Mouse (Mus musculus) heart, embryonic 16.5 days (tissue): Measurements from ENCODE around the gene Syt1. TPM values are rescaled to one million over a fixed set of nuclear protein-coding genes. Genes with fewer than 3 reads are reported as not detected.

Experiments
- ATAC-seq: fragments of 200-750 bp; cut with Nextera tagmentation; replicated peaks from 2 replicates; pipeline ENCODE4 v1.8.0; 2017; ENCODE audit warnings: moderate number of reproducible peaks; ENCODE audit not compliant: insufficient read depth, low FRiP score; ENCODE audit errors: extremely low read depth
- H3K27ac ChIP-seq: fragments of 300-500 bp; sonication (generic); 2 replicates; pipeline ENCODE4 v1.5.1; 2014; ENCODE audit warnings: mild to moderate bottlenecking, low read length, control low read depth, moderate library complexity
- H3K27me3 ChIP-seq: fragments of 300-500 bp; sonication (generic); 2 replicates; pipeline ENCODE4 v1.6.1; 2014; ENCODE audit warnings: low read length, mixed read lengths; ENCODE audit not compliant: control insufficient read depth, insufficient read depth
- H3K36me3 ChIP-seq: fragments of 300-500 bp; sonication (generic); 2 replicates; pipeline ENCODE4 v1.6.1; 2014; ENCODE audit not compliant: control insufficient read depth, insufficient read depth
- H3K4me1 ChIP-seq: fragments of 300-500 bp; sonication (generic); 2 replicates; pipeline ENCODE4 v1.6.1; 2014; ENCODE audit warnings: low read length, mixed read lengths; ENCODE audit not compliant: control insufficient read depth, insufficient read depth
- H3K4me2 ChIP-seq: fragments of 300-500 bp; sonication (generic); 2 replicates; pipeline ENCODE4 v1.6.1; 2014; ENCODE audit warnings: low read depth, mild to moderate bottlenecking, control low read depth, low read length
- H3K4me3 ChIP-seq: fragments of 300-500 bp; sonication (generic); 2 replicates; pipeline ENCODE4 v1.5.1; 2014; ENCODE audit warnings: mild to moderate bottlenecking, control low read depth, low read length
- H3K9ac ChIP-seq: fragments of 300-500 bp; sonication (generic); 2 replicates; pipeline ENCODE4 v1.6.1; 2014; ENCODE audit warnings: low read length, control low read depth
- H3K9me3 ChIP-seq: fragments of 300-500 bp; sonication (generic); replicated peaks from 2 replicates; pipeline ENCODE4 v1.6.1; 2016; ENCODE audit warnings: low read length; ENCODE audit not compliant: control insufficient read depth
- WGBS: fragments of 180-500 bp; shearing (Covaris S2); extraction: QIAGEN DNeasy Blood & Tissue Kit; methylation state at CpG from one replicate; pipeline ENCODE4 v1.1.7; 2014; 5-methylcytosine and 5-hydroxymethylcytosine counted together
- polyA plus RNA-seq: library from polyadenylated mRNA; unstranded; fragments of >200 nt; fragmentation: Nextera tagmentation; extraction: Ambion mirVana; gene quantifications from 2 replicates; pipeline ENCODE4 v1.2.1, GENCODE M21; 2015

The Syt1 gene
- polyA plus RNA-seq, 1 experiment from 2014 or later, result 0.91 TPM

GRCm38 (mm10) chr10:108765564-108765963 lies 245.2 kb downstream of the Syt1 start:
- ATAC-seq, result no peak
- no peaks in the 10 kb centered on the region for H3K4me1 ChIP-seq
- H3K4me3 ChIP-seq, result no peak overlapping the region
- no peak overlapping the region for H3K4me2 ChIP-seq
- H3K9ac ChIP-seq, result no peak overlapping the region
- no peaks in the 10 kb centered on the region for H3K9me3 ChIP-seq
- H3K27me3 ChIP-seq, result no peaks in the 10 kb centered on the region
- H3K36me3 ChIP-seq, result no peaks in the 10 kb centered on the region
- no peak overlapping the region for H3K27ac ChIP-seq

GRCm38 (mm10) chr10:108763722-108764121 lies 247.1 kb downstream of the Syt1 start:
- no peaks in the 10 kb centered on the region for H3K4me1 ChIP-seq
- H3K9me3 ChIP-seq, result no peaks in the 10 kb centered on the region
- H3K4me2 ChIP-seq, result no peak overlapping the region
- WGBS, result 79% methylated on average over 6 of the region's 6 CpGs
- H3K4me3 ChIP-seq, result no peak overlapping the region
- H3K9ac ChIP-seq, result no peak overlapping the region
- H3K36me3 ChIP-seq, result no peaks in the 10 kb centered on the region
- no peaks in the 10 kb centered on the region for H3K27me3 ChIP-seq
- H3K27ac ChIP-seq, result no peak overlapping the region
- ATAC-seq, result no peak

- Histone ChIP-seq H3K27me3 (no peaks in the 10 kb centered on the region), H3K9me3 (no peaks in the 10 kb centered on the region), H3K36me3 (no peaks in the 10 kb centered on the region), H3K4me1 (no peaks in the 10 kb centered on the region), H3K4me3 (no peak overlapping the region), H3K4me2 (no peak overlapping the region), H3K9ac (no peak overlapping the region), H3K27ac (no peak overlapping the region)
- 87% methylated on average over 2 of the region's 2 CpGs for WGBS
- ATAC-seq, result no peak
Measured at GRCm38 (mm10) chr10:108753304-108753703, 257.5 kb downstream of the Syt1 start.

GRCm38 (mm10) chr10:108743759-108744158 lies 267.0 kb downstream of the Syt1 start:
- 70% methylated on average over 2 of the region's 2 CpGs for WGBS
- ATAC-seq, result no peak
- no peak overlapping the region for H3K27ac ChIP-seq

GRCm38 (mm10) chr10:108733982-108734381 lies 276.8 kb downstream of the Syt1 start:
- Histone ChIP-seq H3K9me3 (peaks cover 4% of the 10 kb centered on the region; the same call in 1 of the 2 replicates), H3K9ac (no peak overlapping the region), H3K27me3 (no peaks in the 10 kb centered on the region), H3K4me1 (no peaks in the 10 kb centered on the region), H3K36me3 (no peaks in the 10 kb centered on the region), H3K4me3 (no peak overlapping the region), H3K4me2 (no peak overlapping the region), H3K27ac (no peak overlapping the region)
- ATAC-seq, result no peak
- WGBS, result 50% methylated on average over 2 of the region's 2 CpGs

More at GRCm38 (mm10) chr10:108743759-108744158, 267.0 kb downstream of the Syt1 start:
- no peaks in the 10 kb centered on the region for H3K27me3 ChIP-seq
- no peak overlapping the region for H3K4me3 ChIP-seq
- no peaks in the 10 kb centered on the region for H3K36me3 ChIP-seq
- H3K9ac ChIP-seq, result no peak overlapping the region
- H3K4me1 ChIP-seq, result no peaks in the 10 kb centered on the region
- no peak overlapping the region for H3K4me2 ChIP-seq
- H3K9me3 ChIP-seq, result no peaks in the 10 kb centered on the region

GRCm38 (mm10) chr10:108728961-108729360 lies 281.8 kb downstream of the Syt1 start:
- no peak for ATAC-seq
- no peak overlapping the region for H3K27ac ChIP-seq
- 80% methylated on average over 8 of the region's 8 CpGs for WGBS
- no peak overlapping the region for H3K4me3 ChIP-seq
- H3K4me1 ChIP-seq, result no peaks in the 10 kb centered on the region
- peaks cover 4% of the 10 kb centered on the region; the same call in 1 of the 2 replicates for H3K9me3 ChIP-seq
- H3K9ac ChIP-seq, result no peak overlapping the region
- H3K36me3 ChIP-seq, result no peaks in the 10 kb centered on the region
- H3K4me2 ChIP-seq, result no peak overlapping the region
- H3K27me3 ChIP-seq, result no peaks in the 10 kb centered on the region

GRCm38 (mm10) chr10:108726391-108726790 lies 284.4 kb downstream of the Syt1 start:
- Histone ChIP-seq H3K36me3 (no peaks in the 10 kb centered on the region), H3K27me3 (no peaks in the 10 kb centered on the region), H3K4me2 (no peak overlapping the region), H3K4me3 (no peak overlapping the region), H3K9me3 (no peaks in the 10 kb centered on the region), H3K4me1 (no peaks in the 10 kb centered on the region), H3K27ac (no peak overlapping the region), H3K9ac (no peak overlapping the region)
- WGBS, result 83% methylated on average over 4 of the region's 4 CpGs
- ATAC-seq, result no peak

- no peak for ATAC-seq
- H3K36me3 ChIP-seq, result no peaks in the 10 kb centered on the region
- H3K4me1 ChIP-seq, result no peaks in the 10 kb centered on the region
- H3K9me3 ChIP-seq, result no peaks in the 10 kb centered on the region
- no peak overlapping the region for H3K27ac ChIP-seq
- no peaks in the 10 kb centered on the region for H3K27me3 ChIP-seq
- WGBS, result 75% methylated on average over 3 of the region's 3 CpGs
- H3K4me3 ChIP-seq, result no peak overlapping the region
- H3K4me2 ChIP-seq, result no peak overlapping the region
- no peak overlapping the region for H3K9ac ChIP-seq
Measured at GRCm38 (mm10) chr10:108724878-108725277, 285.9 kb downstream of the Syt1 start.

GRCm38 (mm10) chr10:108710514-108710913 lies 300.3 kb downstream of the Syt1 start:
- H3K9ac ChIP-seq, result no peak overlapping the region
- no peak overlapping the region for H3K4me3 ChIP-seq
- H3K9me3 ChIP-seq, result no peaks in the 10 kb centered on the region
- no peaks in the 10 kb centered on the region for H3K27me3 ChIP-seq
- H3K4me1 ChIP-seq, result no peaks in the 10 kb centered on the region
- no peak for ATAC-seq
- WGBS, result 63% methylated on average over 5 of the region's 5 CpGs
- H3K36me3 ChIP-seq, result no peaks in the 10 kb centered on the region
- H3K4me2 ChIP-seq, result no peak overlapping the region
- no peak overlapping the region for H3K27ac ChIP-seq

GRCm38 (mm10) chr10:108705658-108706057 lies 305.1 kb downstream of the Syt1 start:
- Histone ChIP-seq H3K9ac (no peak overlapping the region), H3K27ac (no peak overlapping the region), H3K36me3 (no peaks in the 10 kb centered on the region), H3K27me3 (no peaks in the 10 kb centered on the region), H3K4me3 (no peak overlapping the region), H3K4me1 (no peaks in the 10 kb centered on the region), H3K9me3 (no peaks in the 10 kb centered on the region), H3K4me2 (no peak overlapping the region)
- 85% methylated on average over 3 of the region's 3 CpGs for WGBS
- no peak for ATAC-seq
